Mouse (Mus musculus) 416B (cell line): ENCODE measurements around the gene Il1f8.
"Not testable (repeated sequence)": the region's sequence is repeated elsewhere in the genome, so short reads cannot be mapped to it uniquely, and the experiment has no call there.

Experiments used
- DNase-seq: peaks from one replicate; pipeline ENCODE4 v3.0.0; 2011; ENCODE audit warnings: low read depth

Gene Il1f8

GRCm38 (mm10) chr2:24152861-24153260 lies at the start of gene Il1f8:
Gene Il1f8, plus strand, starts transcription at chr2:24153161.
- no peak for DNase-seq

GRCm38 (mm10) chr2:24103619-24104289 lies 49.2 kb upstream of the Il1f8 start:
- peak; percentile 56 for DNase-seq

- no peak for DNase-seq
These were observed 43.9 kb upstream of the Il1f8 start for GRCm38 (mm10) chr2:24109085-24109484.

- DNase-seq = no peak
These were observed 18.6 kb upstream of the Il1f8 start for GRCm38 (mm10) chr2:24134373-24134772.

- DNase-seq = peak; percentile 64
These were observed 28.8 kb downstream of the Il1f8 start for GRCm38 (mm10) chr2:24181683-24182331.

GRCm38 (mm10) chr2:24182423-24183147 lies 29.6 kb downstream of the Il1f8 start:
- not testable (repeated sequence) for DNase-seq

- DNase-seq = not testable (repeated sequence)
These were observed 31.1 kb downstream of the Il1f8 start for GRCm38 (mm10) chr2:24184092-24184491.

- DNase-seq = no peak
These were observed 33.2 kb downstream of the Il1f8 start, which contains the start of gene Il1f9 for GRCm38 (mm10) chr2:24186176-24186575. Gene Il1f9, plus strand, starts transcription at chr2:24186476.

GRCm38 (mm10) chr2:24187585-24187984 lies 34.6 kb downstream of the Il1f8 start:
- DNase-seq = no peak

- DNase-seq = peak; percentile 41
These were observed 35.2 kb downstream of the Il1f8 start for GRCm38 (mm10) chr2:24188189-24188588.
